Mouse (Mus musculus): Measurements from ENCODE around the gene Smg6. TPM values are rescaled to one million over a fixed set of nuclear protein-coding genes. Genes with fewer than 3 reads are reported as not detected.
A peak's percentile ranks its signal among the peaks of the same experiment; 100 is the strongest.

The Smg6 gene
- polyA plus RNA-seq, 1 experiment from 2014 or later, result 17.1 TPM

DNA sequence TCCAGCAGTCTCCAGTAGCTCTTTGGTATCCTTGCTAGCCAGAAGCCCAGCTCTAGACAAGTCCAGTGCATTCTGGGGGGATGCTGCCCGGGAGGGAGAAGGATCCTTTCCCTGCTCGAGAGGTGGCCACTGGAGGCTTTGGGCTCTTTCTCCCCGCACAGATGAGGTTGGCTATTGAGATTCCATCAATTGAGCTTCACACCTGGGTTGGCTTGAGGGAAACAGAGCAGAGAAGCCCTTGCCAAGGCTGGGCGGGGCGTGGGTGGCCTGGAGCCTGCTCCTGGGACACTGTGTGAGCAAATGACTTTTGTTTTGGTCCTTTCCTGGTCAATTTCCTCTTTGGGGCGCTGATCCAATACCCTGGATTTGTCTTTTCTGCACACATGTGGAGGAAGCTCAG is 270.5 kb downstream of the Smg6 start:
- ATAC-seq (replicated peaks), result no peak
- no peaks in the 10 kb centered on the region for H3K9me3 ChIP-seq
- peak overlapping the region; percentile 60 for H3K4me3 ChIP-seq

DNA sequence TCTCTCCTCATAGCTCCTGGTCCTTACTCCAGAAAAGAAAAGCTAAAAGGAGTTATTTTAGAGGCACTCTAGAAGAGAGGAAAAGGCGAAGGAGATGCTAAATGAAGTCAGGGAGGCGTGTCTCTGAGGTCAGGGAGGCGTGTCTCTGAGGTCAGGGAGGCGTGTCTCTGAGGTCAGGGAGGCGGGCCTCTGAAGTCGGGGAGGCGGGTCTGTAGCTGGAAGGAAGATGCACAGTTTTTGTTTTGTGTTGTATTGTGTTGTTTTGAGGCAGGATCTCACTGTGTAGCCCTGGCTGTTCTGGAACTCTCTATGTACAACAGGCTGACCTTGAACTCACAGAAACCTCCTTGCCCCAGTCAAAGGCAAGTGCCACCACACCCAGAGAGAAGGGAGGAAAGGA is 272.3 kb downstream of the Smg6 start:
- no peaks in the 10 kb centered on the region for H3K36me3 ChIP-seq (replicated peaks)
- no peaks in the 10 kb centered on the region for H3K9me3 ChIP-seq
- 0 out of 2 replicates have a peak, but pooled peaks cover 4% of the 10 kb centered on the region for H3K27me3 ChIP-seq (replicated peaks)
- WGBS, result 27% methylated on average over 7 of the region's 7 CpGs
- H3K27ac ChIP-seq, result no peak overlapping the region
- H3K9ac ChIP-seq, result no peak overlapping the region
- no peak for ATAC-seq (replicated peaks)
- peaks cover 79% of the 10 kb centered on the region for H3K4me1 ChIP-seq
- no peak overlapping the region for H3K4me2 ChIP-seq
- H3K4me3 ChIP-seq, result no peak overlapping the region

More for the DNA sequence above, 270.5 kb downstream of the Smg6 start:
- Histone ChIP-seq H3K27me3 (replicated peaks) (0 out of 2 replicates have a peak, but pooled peaks cover 8% of the 10 kb centered on the region), H3K36me3 (replicated peaks) (no peaks in the 10 kb centered on the region), H3K27ac (peak overlapping the region; percentile 77; the same call in 1 of the 2 replicates), H3K4me2 (peak overlapping the region; percentile 64), H3K4me1 (peaks cover 72% of the 10 kb centered on the region), H3K9ac (peak overlapping the region; percentile 66; the same call in 1 of the 2 replicates)
- WGBS, result 50% methylated on average over 6 of the region's 6 CpGs

DNA sequence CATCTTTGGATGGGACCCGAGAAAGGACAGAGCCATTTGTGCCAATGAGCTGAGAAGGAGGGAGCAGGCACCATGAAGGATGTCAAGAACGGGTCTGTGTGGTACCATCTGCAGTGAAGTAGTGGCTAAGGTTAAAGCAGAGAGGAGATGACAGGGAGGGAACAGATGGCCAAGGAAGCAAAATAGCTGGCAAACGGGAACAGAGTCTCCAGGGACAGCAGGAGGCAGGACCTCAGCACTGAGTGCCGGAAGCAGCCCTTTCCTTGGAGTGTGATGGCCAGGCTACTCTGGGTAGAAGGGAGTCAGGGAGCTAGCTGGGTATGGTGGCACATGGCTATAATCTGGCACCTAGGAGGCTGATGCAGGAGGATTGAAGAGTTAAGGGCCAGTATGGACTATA is 273.2 kb downstream of the Smg6 start:
- 54% methylated on average over 4 of the region's 4 CpGs for WGBS

DNA sequence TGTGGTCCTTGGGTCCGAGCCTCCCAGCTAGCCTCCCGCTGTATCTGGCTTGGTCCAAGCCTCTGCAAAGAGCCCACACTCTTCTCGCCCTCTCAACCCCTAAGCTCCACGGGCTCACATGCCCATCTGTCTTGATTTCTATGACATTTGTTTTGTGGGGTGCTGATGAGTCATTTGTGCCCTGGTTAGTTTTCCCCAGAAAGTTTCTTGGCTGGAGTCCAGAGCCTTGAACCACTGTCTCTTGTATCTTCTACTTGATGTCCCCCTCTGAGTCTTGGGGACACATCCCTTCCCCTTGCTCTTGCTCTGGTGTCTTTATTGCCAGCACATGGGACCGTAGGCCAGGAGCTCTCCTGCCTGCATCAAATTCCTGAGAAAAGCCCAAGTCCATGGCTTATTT is 274.3 kb downstream of the Smg6 start:
- Histone ChIP-seq H3K27me3 (replicated peaks) (no peaks in the 10 kb centered on the region), H3K4me1 (peaks cover 76% of the 10 kb centered on the region), H3K36me3 (replicated peaks) (no peaks in the 10 kb centered on the region), H3K4me2 (no peak overlapping the region), H3K4me3 (no peak overlapping the region), H3K9ac (no peak overlapping the region), H3K9me3 (no peaks in the 10 kb centered on the region), H3K27ac (no peak overlapping the region)
- 81% methylated on average over 5 of the region's 5 CpGs for WGBS
- ATAC-seq (replicated peaks), result no peak

More for the DNA sequence above, 273.2 kb downstream of the Smg6 start:
- Histone ChIP-seq H3K4me3 (no peak overlapping the region), H3K4me1 (peaks cover 78% of the 10 kb centered on the region), H3K36me3 (replicated peaks) (no peaks in the 10 kb centered on the region), H3K9me3 (no peaks in the 10 kb centered on the region), H3K9ac (no peak overlapping the region), H3K4me2 (no peak overlapping the region), H3K27me3 (replicated peaks) (no peaks in the 10 kb centered on the region), H3K27ac (no peak overlapping the region)
- no peak for ATAC-seq (replicated peaks)

DNA sequence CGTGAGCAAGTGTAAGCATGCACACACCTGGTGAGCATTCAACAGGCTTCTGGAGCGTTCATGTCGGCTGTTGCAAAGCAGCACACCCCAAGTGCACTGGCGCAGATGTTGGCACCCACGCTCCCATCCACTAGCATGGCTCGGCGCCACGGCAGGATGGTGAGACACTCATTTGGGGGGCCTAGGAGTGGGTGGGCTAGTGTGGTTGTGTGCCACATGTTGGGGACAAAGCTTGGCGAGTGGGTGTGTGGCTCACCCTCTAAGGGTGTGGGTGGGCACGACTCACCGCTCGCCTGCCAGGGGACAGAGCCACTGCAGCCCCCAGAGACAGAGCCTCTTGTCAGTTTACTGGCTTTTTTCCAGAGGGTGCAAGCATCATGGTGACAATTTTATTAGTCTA is 275.3 kb downstream of the Smg6 start:
- H3K9ac ChIP-seq, result no peak overlapping the region
- no peak overlapping the region for H3K4me3 ChIP-seq
- H3K27ac ChIP-seq, result no peak overlapping the region
- 83% methylated on average over 12 of the region's 12 CpGs for WGBS
- H3K36me3 ChIP-seq (replicated peaks), result no peaks in the 10 kb centered on the region
- no peaks in the 10 kb centered on the region for H3K9me3 ChIP-seq
- no peak for ATAC-seq (replicated peaks)
- H3K4me2 ChIP-seq, result no peak overlapping the region
- peaks cover 70% of the 10 kb centered on the region for H3K4me1 ChIP-seq
- no peaks in the 10 kb centered on the region for H3K27me3 ChIP-seq (replicated peaks)

DNA sequence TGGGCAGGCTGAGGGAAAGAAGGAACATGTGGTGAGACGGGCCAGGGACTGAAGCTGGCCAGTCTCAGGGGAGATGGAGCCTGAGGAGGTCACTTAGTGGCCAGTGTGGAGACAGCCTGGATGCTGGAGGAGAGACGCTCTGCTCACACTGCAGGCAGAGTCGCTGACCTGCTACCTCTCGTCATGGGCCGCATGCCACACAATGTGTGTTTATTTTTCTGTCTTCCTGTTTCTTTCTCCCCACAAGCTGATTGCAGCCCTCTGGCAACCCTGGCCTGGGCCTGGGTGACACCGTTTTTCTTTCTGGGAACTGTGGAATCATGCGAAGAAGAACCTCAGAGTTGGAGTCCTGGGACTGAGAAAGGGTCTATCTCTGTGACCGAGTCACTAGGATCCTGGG is 276.1 kb downstream of the Smg6 start:
- Histone ChIP-seq H3K4me1 (peaks cover 64% of the 10 kb centered on the region), H3K36me3 (replicated peaks) (no peaks in the 10 kb centered on the region), H3K27me3 (replicated peaks) (no peaks in the 10 kb centered on the region), H3K27ac (no peak overlapping the region), H3K9me3 (no peaks in the 10 kb centered on the region), H3K4me2 (no peak overlapping the region), H3K9ac (no peak overlapping the region), H3K4me3 (no peak overlapping the region)
- no peak for ATAC-seq (replicated peaks)
- 59% methylated on average over 8 of the region's 8 CpGs for WGBS

DNA sequence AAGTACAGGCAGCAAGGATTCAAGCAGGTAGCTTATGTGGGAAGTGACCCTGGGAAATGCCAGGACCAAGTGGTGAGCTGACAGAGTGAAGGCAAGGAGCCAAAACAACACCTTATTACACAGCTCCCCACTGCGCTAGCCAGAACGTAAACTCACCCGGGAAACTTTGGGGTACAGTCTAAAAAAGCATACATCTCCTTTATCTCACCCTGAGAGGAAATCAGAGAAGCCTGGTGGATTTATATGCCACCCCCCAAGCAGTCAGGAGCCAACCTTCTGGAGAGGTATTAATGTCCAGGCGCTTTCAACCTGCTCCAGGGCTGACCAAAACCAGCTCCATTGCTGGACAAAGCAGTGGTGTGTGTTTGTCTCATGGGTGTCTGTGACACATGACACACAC is 278.3 kb downstream of the Smg6 start:
- Histone ChIP-seq H3K9ac (no peak overlapping the region), H3K4me3 (no peak overlapping the region), H3K9me3 (no peaks in the 10 kb centered on the region), H3K4me1 (peaks cover 49% of the 10 kb centered on the region), H3K27ac (no peak overlapping the region), H3K27me3 (replicated peaks) (no peaks in the 10 kb centered on the region), H3K4me2 (no peak overlapping the region), H3K36me3 (replicated peaks) (no peaks in the 10 kb centered on the region)
- ATAC-seq (replicated peaks), result no peak
- WGBS, result 78% methylated on average over 4 of the region's 4 CpGs

DNA sequence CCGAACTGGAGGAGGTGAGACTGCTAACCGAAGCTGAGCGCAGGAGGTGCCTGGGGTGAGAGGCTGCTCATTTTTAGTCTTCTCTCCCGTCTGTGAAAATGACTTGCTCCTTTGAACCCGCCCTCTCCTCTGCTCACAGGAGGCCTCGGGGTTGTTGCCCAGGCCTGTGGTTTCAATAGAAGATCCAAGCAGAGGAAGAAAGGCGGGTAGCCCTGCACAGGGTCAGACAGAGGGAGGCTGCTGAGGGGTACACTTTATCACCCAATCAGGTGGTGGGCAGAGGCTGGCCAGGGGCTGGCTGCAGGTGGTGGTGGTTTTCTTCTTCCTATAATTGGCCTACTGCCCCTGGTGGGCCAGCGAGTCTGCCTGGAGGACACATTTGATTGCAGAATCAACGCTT is 278.8 kb downstream of the Smg6 start:
- H3K4me3 ChIP-seq, result no peak overlapping the region
- no peaks in the 10 kb centered on the region for H3K36me3 ChIP-seq (replicated peaks)
- peak; percentile 50 for ATAC-seq (replicated peaks)
- no peaks in the 10 kb centered on the region for H3K9me3 ChIP-seq
- WGBS, result 32% methylated on average over 9 of the region's 9 CpGs
- H3K4me1 ChIP-seq, result peaks cover 55% of the 10 kb centered on the region
- no peak overlapping the region for H3K9ac ChIP-seq
- peak overlapping the region; percentile 43; the same call in 1 of the 2 replicates for H3K27ac ChIP-seq
- no peaks in the 10 kb centered on the region for H3K27me3 ChIP-seq (replicated peaks)
- H3K4me2 ChIP-seq, result no peak overlapping the region

DNA sequence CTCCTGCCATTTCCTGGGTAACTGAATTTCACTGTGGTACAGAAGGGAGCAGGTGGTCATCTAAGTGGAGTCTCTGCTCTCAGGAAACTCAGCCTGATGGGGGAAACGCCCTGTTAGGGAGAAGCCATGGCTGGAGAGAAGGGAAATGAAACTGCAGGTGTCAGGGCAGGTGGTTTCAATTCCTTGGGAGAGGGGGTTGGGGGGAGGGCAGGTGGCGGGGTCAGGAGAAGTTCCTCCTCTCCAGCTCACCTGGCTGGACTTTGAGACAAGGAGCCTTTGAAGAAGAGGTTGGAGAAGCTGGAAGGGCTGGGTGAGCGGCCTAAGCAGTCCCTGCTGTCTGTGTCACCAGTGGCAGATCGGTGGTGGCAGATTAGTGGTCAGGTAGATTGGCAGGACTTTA is 280.7 kb downstream of the Smg6 start:
- no peaks in the 10 kb centered on the region for H3K27me3 ChIP-seq (replicated peaks)
- no peaks in the 10 kb centered on the region for H3K9me3 ChIP-seq
- no peak for ATAC-seq (replicated peaks)
- H3K4me3 ChIP-seq, result no peak overlapping the region
- H3K9ac ChIP-seq, result no peak overlapping the region
- H3K27ac ChIP-seq, result no peak overlapping the region
- no peak overlapping the region for H3K4me2 ChIP-seq
- peaks cover 61% of the 10 kb centered on the region for H3K4me1 ChIP-seq
- no peaks in the 10 kb centered on the region for H3K36me3 ChIP-seq (replicated peaks)
- 81% methylated on average over 4 of the region's 4 CpGs for WGBS

DNA sequence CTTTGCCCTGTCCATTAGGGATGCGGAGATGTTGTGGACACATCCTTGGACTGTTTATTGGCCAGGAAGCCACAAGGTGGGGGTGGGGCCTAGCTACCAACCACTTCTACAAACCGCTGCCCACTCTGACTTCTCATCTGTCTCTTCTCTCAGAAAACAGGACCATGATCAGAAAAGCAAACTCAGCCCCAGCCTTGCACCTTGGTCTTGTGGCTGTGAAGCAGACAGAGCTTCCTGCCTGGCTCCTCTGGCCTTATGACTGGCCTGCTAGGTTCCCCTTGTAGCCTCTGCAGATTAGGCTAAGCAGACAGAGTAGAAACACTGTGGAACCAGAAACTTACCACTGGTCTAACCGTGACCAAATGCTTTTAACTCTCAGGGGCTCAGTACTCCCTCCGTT is 283.7 kb downstream of the Smg6 start:
- 0 out of 2 replicates have a peak overlapping the region, but pooled peaks have one; percentile 21 for H3K27ac ChIP-seq
- no peaks in the 10 kb centered on the region for H3K9me3 ChIP-seq
- no peaks in the 10 kb centered on the region for H3K36me3 ChIP-seq (replicated peaks)
- no peak overlapping the region for H3K9ac ChIP-seq
- 66% methylated on average over 4 of the region's 4 CpGs for WGBS
- no peak overlapping the region for H3K4me2 ChIP-seq
- no peaks in the 10 kb centered on the region for H3K27me3 ChIP-seq (replicated peaks)
- no peak for ATAC-seq (replicated peaks)
- no peak overlapping the region for H3K4me3 ChIP-seq
- peaks cover 61% of the 10 kb centered on the region for H3K4me1 ChIP-seq

DNA sequence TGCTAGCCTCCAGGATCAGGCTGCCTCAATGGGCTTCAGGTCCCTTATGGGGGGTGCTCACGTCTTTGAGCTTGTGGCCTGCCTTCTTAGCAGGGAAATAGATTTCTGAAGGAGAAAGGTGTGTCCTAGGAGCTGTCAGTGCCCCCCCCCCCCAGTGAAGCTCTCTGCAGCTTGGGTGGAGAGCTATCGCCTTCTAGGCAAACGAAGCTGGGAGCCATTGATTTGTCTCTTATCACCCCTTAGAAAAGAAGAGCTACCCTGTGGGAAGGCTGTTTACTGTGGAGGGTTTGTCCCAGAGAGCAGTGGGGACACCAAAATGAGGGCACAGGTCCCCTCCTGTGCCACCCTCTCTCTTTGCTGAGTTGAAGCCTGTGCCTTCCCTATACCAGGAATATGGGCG is 284.5 kb downstream of the Smg6 start:
- no peak for ATAC-seq (replicated peaks)
- H3K9ac ChIP-seq, result no peak overlapping the region
- no peaks in the 10 kb centered on the region for H3K9me3 ChIP-seq
- H3K4me2 ChIP-seq, result no peak overlapping the region
- no peaks in the 10 kb centered on the region for H3K27me3 ChIP-seq (replicated peaks)
- H3K36me3 ChIP-seq (replicated peaks), result no peaks in the 10 kb centered on the region
- peak overlapping the region; percentile 75 for H3K27ac ChIP-seq
- WGBS, result 42% methylated on average over 4 of the region's 4 CpGs
- H3K4me1 ChIP-seq, result peaks cover 59% of the 10 kb centered on the region
- H3K4me3 ChIP-seq, result no peak overlapping the region

DNA sequence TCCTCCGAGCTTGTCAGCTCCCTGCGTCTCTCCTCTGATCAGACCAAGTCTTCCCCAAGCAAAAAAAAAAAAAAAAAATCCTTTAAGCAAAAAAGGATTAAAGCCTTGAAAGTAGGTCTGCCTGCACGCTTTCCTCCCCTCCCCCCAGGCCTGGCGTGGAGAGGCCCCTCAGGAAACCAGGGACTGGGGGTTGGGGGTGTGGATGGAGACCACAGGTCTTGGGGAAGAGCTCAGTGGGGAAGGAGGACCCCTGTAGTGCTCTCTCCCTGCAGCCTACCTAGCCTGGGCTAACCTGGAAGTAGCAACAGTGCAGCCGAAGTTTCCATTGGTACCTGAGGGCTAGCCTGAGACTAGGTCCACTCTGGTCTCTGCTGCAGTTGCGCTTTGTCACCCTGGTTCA is 285.1 kb downstream of the Smg6 start:
- WGBS, result 27% methylated on average over 6 of the region's 6 CpGs
- Histone ChIP-seq H3K27ac (peak overlapping the region; percentile 75), H3K4me1 (peaks cover 62% of the 10 kb centered on the region), H3K27me3 (replicated peaks) (no peaks in the 10 kb centered on the region), H3K9ac (no peak overlapping the region), H3K9me3 (no peaks in the 10 kb centered on the region), H3K4me3 (no peak overlapping the region), H3K4me2 (no peak overlapping the region), H3K36me3 (replicated peaks) (no peaks in the 10 kb centered on the region)
- no peak for ATAC-seq (replicated peaks)

DNA sequence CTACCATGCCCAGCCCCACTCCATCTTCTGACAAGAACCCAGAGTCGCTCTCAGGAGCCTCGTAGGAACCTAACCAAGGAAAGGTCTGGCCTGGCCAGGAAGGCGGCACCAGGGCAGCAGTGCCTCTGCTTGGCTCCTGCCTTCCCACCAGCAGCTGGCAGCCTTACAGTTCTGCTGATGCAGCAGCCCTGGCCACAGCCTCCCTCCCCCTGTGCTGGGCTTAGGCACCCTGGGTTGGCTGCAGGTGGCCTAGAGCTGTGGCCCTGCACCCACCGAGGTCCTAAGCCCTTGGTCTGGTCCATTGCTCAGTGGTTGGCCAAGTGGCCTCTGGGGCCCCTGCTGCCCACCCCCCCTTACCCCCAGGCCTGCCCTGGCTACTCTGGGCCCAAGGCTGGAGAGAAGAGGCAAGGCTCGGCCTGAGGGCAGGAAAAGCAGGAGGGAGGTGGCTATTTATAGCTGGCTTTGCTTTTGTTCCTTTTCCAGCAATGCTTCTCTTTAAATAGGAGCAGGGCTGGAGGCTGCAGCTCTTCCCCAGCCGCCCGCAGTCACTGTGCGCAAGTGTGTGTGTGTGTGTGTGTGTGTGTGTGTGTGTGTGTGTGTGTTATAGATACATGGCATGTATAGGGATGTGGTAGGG is 286.5 kb downstream of the Smg6 start:
- peak overlapping the region; percentile 73 for H3K27ac ChIP-seq
- H3K9me3 ChIP-seq, result no peaks in the 10 kb centered on the region
- H3K4me2 ChIP-seq, result no peak overlapping the region
- H3K9ac ChIP-seq, result no peak overlapping the region
- peaks cover 69% of the 10 kb centered on the region for H3K4me1 ChIP-seq
- no peaks in the 10 kb centered on the region for H3K36me3 ChIP-seq (replicated peaks)
- H3K27me3 ChIP-seq (replicated peaks), result no peaks in the 10 kb centered on the region
- H3K4me3 ChIP-seq, result no peak overlapping the region
- WGBS, result 32% methylated on average over 8 of the region's 8 CpGs
- ATAC-seq (replicated peaks), result peak; percentile 34; the same call in 1 of the 2 replicates

Data from midbrain, embryonic 15.5 days (tissue).